Mouse (Mus musculus): ENCODE measurements around the gene Ptprd.

DNA sequence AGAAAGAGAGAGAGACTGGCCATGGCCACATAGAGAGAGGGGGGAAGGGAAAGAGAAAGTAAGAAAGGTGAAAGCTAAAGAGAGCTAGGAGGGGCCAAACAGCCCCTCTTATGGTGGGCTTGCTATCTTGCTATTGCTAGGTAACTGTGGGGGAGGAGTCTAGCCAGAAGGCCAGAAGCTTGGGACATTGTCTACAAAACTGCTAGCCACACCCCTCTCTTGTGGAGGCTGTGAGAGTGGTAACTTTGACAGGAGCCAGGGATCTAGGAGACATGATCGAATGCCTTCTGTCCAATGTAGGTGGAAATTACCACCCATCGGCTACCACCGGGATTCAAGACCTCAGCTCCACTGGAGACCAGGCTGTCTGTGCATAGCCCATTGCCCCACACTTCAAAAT lies 1899.2 kb downstream of the Ptprd start:
- TF ChIP-seq CTCF (IDR thresholded peaks at IDR 0.05; ENCODE audit: extremely low read depth, insufficient read depth, insufficient read length, insufficient replicate concordance) (no peak), POLR2A (IDR thresholded peaks at IDR 0.05; ENCODE audit: low read depth, low read length) (no peak)
